Mouse (Mus musculus): ENCODE data around the gene Gm19426. TPM values are rescaled to one million over a fixed set of nuclear protein-coding genes. Genes with fewer than 3 reads are reported as not detected.

Gm19426 gene
- total RNA-seq (2023) = not detected in 2 replicates

GRCm38 (mm10) chr2:84743561-84743960 is at the start of gene Gm19426:
Gene Gm19426 (minus strand): TSS chr2:84743655.

GRCm38 (mm10) chr2:84775241-84775640 is 31.8 kb upstream of the Gm19426 start, which contains the start of gene Serping1:
Gene Serping1 (minus strand): TSS chr2:84775444.

GRCm38 (mm10) chr2:84733579-84734300 is 9.7 kb downstream of the Gm19426 start, which contains the start of gene Ypel4:
Gene Ypel4 (plus strand): TSS chr2:84734058.

GRCm38 (mm10) chr2:84727172-84727858 is 16.1 kb downstream of the Gm19426 start, which contains the start of gene Clp1:
Gene Clp1 (minus strand): TSS chr2:84727350.

GRCm38 (mm10) chr2:84714811-84715561 is 28.5 kb downstream of the Gm19426 start, which contains the start of gene Zdhhc5:
Gene Zdhhc5 (minus strand): TSS chr2:84715180.

Other genes starting within 250 kb of the Gm19426 start
- gene Ctnnd1, start 92.9 kb downstream of the Gm19426 start, total RNA-seq (2023) = 6.8 and 9.8 TPM in 2 replicates
- gene Btbd18, start 84.6 kb downstream of the Gm19426 start, total RNA-seq (2023) = not detected in 2 replicates
- 31.7 and 39.0 TPM in 2 replicates for gene Selenoh, start 72.9 kb downstream of the Gm19426 start, total RNA-seq (2023)
- not detected in 2 replicates for gene Gm28635, start 65.6 kb downstream of the Gm19426 start, total RNA-seq (2023)
- 6.2 and 6.5 TPM in 2 replicates for gene Med19, start 65.3 kb downstream of the Gm19426 start, total RNA-seq (2023)
- gene Tmx2, start 64.5 kb downstream of the Gm19426 start, total RNA-seq (2023) = 14.1 and 17.5 TPM in 2 replicates
- gene Zdhhc5, start 28.5 kb downstream of the Gm19426 start, total RNA-seq (2023) = 44.6 and 51.2 TPM in 2 replicates
- 21.5 and 26.7 TPM in 2 replicates for gene Clp1, start 16.3 kb downstream of the Gm19426 start, total RNA-seq (2023)
- gene Ypel4, start 9.6 kb downstream of the Gm19426 start, total RNA-seq (2023) = not detected in 2 replicates
- gene Serping1, start 31.8 kb upstream of the Gm19426 start, total RNA-seq (2023) = 0.51 TPM in 1 of 2 replicates, not detected in the other
- 18.2 and 19.2 TPM in 2 replicates for gene Ube2l6, start 55.2 kb upstream of the Gm19426 start, total RNA-seq (2023)
- gene Smtnl1, start 79.0 kb upstream of the Gm19426 start, total RNA-seq (2023) = not detected in 2 replicates
- 4.4 and 4.5 TPM in 2 replicates for gene Timm10, start 83.3 kb upstream of the Gm19426 start, total RNA-seq (2023)
- gene Slc43a1, start 95.2 kb upstream of the Gm19426 start, total RNA-seq (2023) = 1.0 and 2.2 TPM in 2 replicates
- gene Rtn4rl2, start 143.1 kb upstream of the Gm19426 start, total RNA-seq (2023) = not detected in 2 replicates
- 31.5 and 38.8 TPM in 2 replicates for gene Slc43a3, start 192.9 kb upstream of the Gm19426 start, total RNA-seq (2023)
- 23.3 and 29.1 TPM in 2 replicates for gene Prg2, start 236.8 kb upstream of the Gm19426 start, total RNA-seq (2023)
- gene Prg3, start 244.6 kb upstream of the Gm19426 start, total RNA-seq (2023) = 0.69 and 1.8 TPM in 2 replicates

Data from neutrophil, adult 65 days (primary cell).